Mouse (Mus musculus): Measurements from ENCODE around the gene Foxp4. TPM values are rescaled to one million over a fixed set of nuclear protein-coding genes. Genes with fewer than 3 reads are reported as not detected.

Foxp4 gene
- polyA plus RNA-seq, 2 experiments, result 38.6 to 104 TPM

- TF ChIP-seq POLR2A (IDR thresholded peaks at IDR 0.05; ENCODE audit: borderline replicate concordance, extremely low read depth, insufficient read depth, insufficient read length), result no peak
Observed at GRCm38 (mm10) chr17:47903846-47904680, 20.4 kb downstream of the Foxp4 start.

GRCm38 (mm10) chr17:47901782-47902181, 22.7 kb downstream of the Foxp4 start:
- Histone ChIP-seq H3K36me3 (ENCODE audit: control insufficient read depth, insufficient read depth, low read length) (peaks cover 63% of the 10 kb centered on the region), H3K4me1 (ENCODE audit: control insufficient read depth, insufficient read depth, low read length) (peaks cover 36% of the 10 kb centered on the region), H3K9ac (ENCODE audit: low read depth, low read length, severe bottlenecking) (no peak overlapping the region), H3K4me3 (replicated peaks; ENCODE audit: low read length) (no peak overlapping the region), H3K27ac (replicated peaks; ENCODE audit: low read depth, low read length) (no peak overlapping the region), H3K4me2 (replicated peaks; ENCODE audit: low read depth, low read length, severe bottlenecking) (no peak overlapping the region), H3K27me3 (ENCODE audit: control insufficient read depth, insufficient read depth, low read length) (no peaks in the 10 kb centered on the region), H3K9me3 (ENCODE audit: control insufficient read depth, low read length) (no peaks in the 10 kb centered on the region)
- 73% methylated on average over 3 of the region's 3 CpGs for WGBS
- ATAC-seq (ENCODE audit: low FRiP score, low read depth) (no peak), DNase-seq (ENCODE audit: low spot score) (no peak)
- no peak for TF ChIP-seq POLR2A (IDR thresholded peaks at IDR 0.05; ENCODE audit: borderline replicate concordance, extremely low read depth, insufficient read depth, insufficient read length)

More at GRCm38 (mm10) chr17:47903846-47904680, 20.4 kb downstream of the Foxp4 start:
- H3K4me1 ChIP-seq (ENCODE audit: control insufficient read depth, insufficient read depth, low read length), result peaks cover 42% of the 10 kb centered on the region
- no peaks in the 10 kb centered on the region for H3K27me3 ChIP-seq (ENCODE audit: control insufficient read depth, insufficient read depth, low read length)
- H3K4me3 ChIP-seq (replicated peaks; ENCODE audit: low read length), result no peak overlapping the region
- no peaks in the 10 kb centered on the region for H3K9me3 ChIP-seq (ENCODE audit: control insufficient read depth, low read length)
- WGBS, result 20% methylated on average over 32 of the region's 35 CpGs
- H3K4me2 ChIP-seq (replicated peaks; ENCODE audit: low read depth, low read length, severe bottlenecking), result 0 out of 2 replicates have a peak overlapping the region, but pooled peaks have one; percentile 10
- DNase-seq (ENCODE audit: low spot score) (no peak), ATAC-seq (ENCODE audit: low FRiP score, low read depth) (no peak)
- peaks cover 52% of the 10 kb centered on the region for H3K36me3 ChIP-seq (ENCODE audit: control insufficient read depth, insufficient read depth, low read length)
- H3K27ac ChIP-seq (replicated peaks; ENCODE audit: low read depth, low read length), result no peak overlapping the region
- peak overlapping the region; percentile 6; the same call in 1 of the 2 replicates for H3K9ac ChIP-seq (ENCODE audit: low read depth, low read length, severe bottlenecking)

- 70% methylated on average over 6 of the region's 6 CpGs for WGBS
- H3K27ac ChIP-seq (replicated peaks; ENCODE audit: low read depth, low read length), result no peak overlapping the region
- H3K9ac ChIP-seq (ENCODE audit: low read depth, low read length, severe bottlenecking), result no peak overlapping the region
- H3K4me3 ChIP-seq (replicated peaks; ENCODE audit: low read length), result no peak overlapping the region
- H3K9me3 ChIP-seq (ENCODE audit: control insufficient read depth, low read length), result no peaks in the 10 kb centered on the region
- no peak overlapping the region for H3K4me2 ChIP-seq (replicated peaks; ENCODE audit: low read depth, low read length, severe bottlenecking)
- peaks cover 71% of the 10 kb centered on the region for H3K36me3 ChIP-seq (ENCODE audit: control insufficient read depth, insufficient read depth, low read length)
- ATAC-seq (ENCODE audit: low FRiP score, low read depth), result no peak
- DNase-seq (ENCODE audit: low spot score), result no peak
- H3K4me1 ChIP-seq (ENCODE audit: control insufficient read depth, insufficient read depth, low read length), result peaks cover 34% of the 10 kb centered on the region
- TF ChIP-seq POLR2A (IDR thresholded peaks at IDR 0.05; ENCODE audit: borderline replicate concordance, extremely low read depth, insufficient read depth, insufficient read length), result no peak
- H3K27me3 ChIP-seq (ENCODE audit: control insufficient read depth, insufficient read depth, low read length), result no peaks in the 10 kb centered on the region
Observed at GRCm38 (mm10) chr17:47900716-47901115, 23.7 kb downstream of the Foxp4 start.

- Histone ChIP-seq H3K36me3 (ENCODE audit: control insufficient read depth, insufficient read depth, low read length) (peaks cover 74% of the 10 kb centered on the region), H3K27me3 (ENCODE audit: control insufficient read depth, insufficient read depth, low read length) (no peaks in the 10 kb centered on the region), H3K4me2 (replicated peaks; ENCODE audit: low read depth, low read length, severe bottlenecking) (no peak overlapping the region), H3K9me3 (ENCODE audit: control insufficient read depth, low read length) (no peaks in the 10 kb centered on the region), H3K4me3 (replicated peaks; ENCODE audit: low read length) (no peak overlapping the region), H3K27ac (replicated peaks; ENCODE audit: low read depth, low read length) (no peak overlapping the region), H3K9ac (ENCODE audit: low read depth, low read length, severe bottlenecking) (no peak overlapping the region), H3K4me1 (ENCODE audit: control insufficient read depth, insufficient read depth, low read length) (peaks cover 28% of the 10 kb centered on the region)
- TF ChIP-seq POLR2A (IDR thresholded peaks at IDR 0.05; ENCODE audit: borderline replicate concordance, extremely low read depth, insufficient read depth, insufficient read length), result no peak
- WGBS, result 53% methylated on average over 4 of the region's 4 CpGs
- DNase-seq (ENCODE audit: low spot score) (no peak), ATAC-seq (ENCODE audit: low FRiP score, low read depth) (no peak)
Observed at GRCm38 (mm10) chr17:47899156-47899555, 25.3 kb downstream of the Foxp4 start.

- Histone ChIP-seq H3K9me3 (ENCODE audit: control insufficient read depth, low read length) (no peaks in the 10 kb centered on the region), H3K4me2 (replicated peaks; ENCODE audit: low read depth, low read length, severe bottlenecking) (peak overlapping the region; percentile 19; the same call in 1 of the 2 replicates), H3K9ac (ENCODE audit: low read depth, low read length, severe bottlenecking) (0 out of 2 replicates have a peak overlapping the region, but pooled peaks have one; percentile 16), H3K4me1 (ENCODE audit: control insufficient read depth, insufficient read depth, low read length) (peaks cover 24% of the 10 kb centered on the region), H3K36me3 (ENCODE audit: control insufficient read depth, insufficient read depth, low read length) (peaks cover 71% of the 10 kb centered on the region), H3K27me3 (ENCODE audit: control insufficient read depth, insufficient read depth, low read length) (no peaks in the 10 kb centered on the region), H3K27ac (replicated peaks; ENCODE audit: low read depth, low read length) (no peak overlapping the region), H3K4me3 (replicated peaks; ENCODE audit: low read length) (no peak overlapping the region)
- no peak for TF ChIP-seq POLR2A (IDR thresholded peaks at IDR 0.05; ENCODE audit: borderline replicate concordance, extremely low read depth, insufficient read depth, insufficient read length)
- 22% methylated on average over 9 of the region's 9 CpGs for WGBS
- DNase-seq (ENCODE audit: low spot score) (peak; percentile 63), ATAC-seq (ENCODE audit: low FRiP score, low read depth) (peak; percentile 32; the same call in 1 of the 2 replicates)
Observed at GRCm38 (mm10) chr17:47897956-47898752, 26.3 kb downstream of the Foxp4 start.
